Mouse (Mus musculus): ENCODE data around the gene Ip6k1. TPM values are rescaled to one million over a fixed set of nuclear protein-coding genes. Genes with fewer than 3 reads are reported as not detected.

Ip6k1 gene
- polyA plus RNA-seq, 1 experiment from 2014 or later = 59.2 TPM

DNA sequence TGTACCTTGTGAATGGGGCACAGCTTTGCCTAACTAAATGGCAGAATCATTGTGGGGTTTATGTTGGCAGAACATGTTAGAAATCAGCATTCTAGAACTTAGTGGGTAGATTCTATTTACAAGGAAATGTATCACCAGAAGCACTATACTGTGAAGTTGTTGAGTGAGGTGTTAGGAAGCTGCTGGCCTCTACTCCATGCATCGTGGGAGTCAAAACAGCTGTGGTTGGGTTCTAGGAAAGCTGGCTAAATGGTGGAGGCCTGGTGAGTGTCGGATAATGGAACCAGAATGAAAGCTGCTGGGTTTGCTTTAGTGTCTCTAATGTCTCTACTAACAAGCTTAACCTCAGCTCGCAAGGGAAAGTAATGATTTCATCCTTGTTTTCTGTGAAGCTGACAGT is 14.8 kb downstream of the Ip6k1 start:
- Histone ChIP-seq H3K4me3 (ENCODE audit: low read length) (no peak overlapping the region), H3K4me1 (ENCODE audit: insufficient read depth, low read length) (no peaks in the 10 kb centered on the region), H3K9ac (replicated peaks; ENCODE audit: low read length) (no peak overlapping the region), H3K4me2 (replicated peaks; ENCODE audit: low read depth, low read length) (no peak overlapping the region), H3K27me3 (ENCODE audit: insufficient read depth, low read length) (no peaks in the 10 kb centered on the region), H3K9me3 (ENCODE audit: low read length) (no peaks in the 10 kb centered on the region), H3K27ac (ENCODE audit: low read length) (no peak overlapping the region), H3K36me3 (ENCODE audit: insufficient read depth, low read length) (peaks cover 9% of the 10 kb centered on the region; the same call in 1 of the 2 replicates)
- no peak for ATAC-seq (ENCODE audit: low FRiP score, low TSS enrichment)
- WGBS = 81% methylated on average over 3 of the region's 3 CpGs

- H3K36me3 ChIP-seq (ENCODE audit: insufficient read depth, low read length) = peaks cover 19% of the 10 kb centered on the region
- no peak overlapping the region for H3K4me3 ChIP-seq (ENCODE audit: low read length)
- H3K4me1 ChIP-seq (ENCODE audit: insufficient read depth, low read length) = no peaks in the 10 kb centered on the region
- H3K9ac ChIP-seq (replicated peaks; ENCODE audit: low read length) = no peak overlapping the region
- no peak overlapping the region for H3K4me2 ChIP-seq (replicated peaks; ENCODE audit: low read depth, low read length)
- no peaks in the 10 kb centered on the region for H3K9me3 ChIP-seq (ENCODE audit: low read length)
- no peak for ATAC-seq (ENCODE audit: low FRiP score, low TSS enrichment)
- WGBS = 93% methylated on average over 1 of the region's 1 CpGs
- no peak overlapping the region for H3K27ac ChIP-seq (ENCODE audit: low read length)
- H3K27me3 ChIP-seq (ENCODE audit: insufficient read depth, low read length) = no peaks in the 10 kb centered on the region
Measured at GRCm38 (mm10) chr9:108020741-108021140, 18.4 kb downstream of the Ip6k1 start.

DNA sequence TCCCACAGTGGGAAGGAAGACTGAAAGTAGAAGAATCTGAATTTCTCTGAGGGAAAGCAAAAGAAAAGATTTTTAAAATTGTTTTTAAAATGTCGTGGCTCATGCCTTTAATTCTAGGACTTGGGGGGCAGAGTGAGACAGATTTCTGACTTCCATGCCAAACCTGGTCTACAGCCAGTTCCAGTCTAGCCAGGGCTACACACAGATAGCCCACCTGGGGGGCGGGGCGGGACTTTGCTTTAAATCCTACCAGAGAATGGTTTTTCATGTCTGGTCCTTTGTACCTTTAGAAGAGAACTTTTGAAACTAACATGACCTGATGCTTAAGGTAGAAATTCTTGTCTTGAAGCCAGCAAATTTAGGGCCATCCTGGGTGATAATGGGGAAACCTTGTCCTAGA is 20.9 kb downstream of the Ip6k1 start:
- Histone ChIP-seq H3K4me2 (replicated peaks; ENCODE audit: low read depth, low read length) (no peak overlapping the region), H3K4me3 (ENCODE audit: low read length) (no peak overlapping the region), H3K36me3 (ENCODE audit: insufficient read depth, low read length) (peaks cover 39% of the 10 kb centered on the region), H3K27me3 (ENCODE audit: insufficient read depth, low read length) (no peaks in the 10 kb centered on the region), H3K27ac (ENCODE audit: low read length) (no peak overlapping the region), H3K9ac (replicated peaks; ENCODE audit: low read length) (no peak overlapping the region), H3K9me3 (ENCODE audit: low read length) (no peaks in the 10 kb centered on the region), H3K4me1 (ENCODE audit: insufficient read depth, low read length) (no peaks in the 10 kb centered on the region)
- ATAC-seq (ENCODE audit: low FRiP score, low TSS enrichment) = no peak
- 95% methylated on average over 3 of the region's 3 CpGs for WGBS

DNA sequence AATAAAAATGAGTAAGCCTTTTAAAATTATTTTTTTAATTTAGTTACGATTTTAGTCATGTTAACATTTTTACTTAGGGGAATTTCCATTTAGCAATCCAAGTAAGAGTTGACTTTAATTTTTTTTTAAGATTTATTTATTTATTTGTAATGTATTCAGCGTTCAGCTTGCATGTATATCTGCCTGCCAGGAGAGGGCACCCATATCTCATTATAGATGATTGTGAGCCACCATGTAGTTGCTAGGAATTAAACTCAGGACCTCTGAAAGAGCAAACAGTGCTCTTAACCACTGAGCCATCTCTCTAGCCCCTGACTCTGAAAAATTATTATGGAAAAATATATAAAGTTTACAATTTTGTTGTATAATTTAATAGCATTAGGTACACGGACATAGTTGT is 24.3 kb downstream of the Ip6k1 start:
- ATAC-seq (ENCODE audit: low FRiP score, low TSS enrichment) = no peak
- peaks cover 45% of the 10 kb centered on the region for H3K36me3 ChIP-seq (ENCODE audit: insufficient read depth, low read length)
- no peak overlapping the region for H3K27ac ChIP-seq (ENCODE audit: low read length)
- no peak overlapping the region for H3K9ac ChIP-seq (replicated peaks; ENCODE audit: low read length)
- 89% methylated on average over 3 of the region's 3 CpGs for WGBS
- no peaks in the 10 kb centered on the region for H3K27me3 ChIP-seq (ENCODE audit: insufficient read depth, low read length)
- H3K4me2 ChIP-seq (replicated peaks; ENCODE audit: low read depth, low read length) = no peak overlapping the region
- no peaks in the 10 kb centered on the region for H3K9me3 ChIP-seq (ENCODE audit: low read length)
- H3K4me1 ChIP-seq (ENCODE audit: insufficient read depth, low read length) = no peaks in the 10 kb centered on the region
- H3K4me3 ChIP-seq (ENCODE audit: low read length) = no peak overlapping the region

GRCm38 (mm10) chr9:108027867-108028266 is 25.6 kb downstream of the Ip6k1 start:
- no peak overlapping the region for H3K4me2 ChIP-seq (replicated peaks; ENCODE audit: low read depth, low read length)
- no peak overlapping the region for H3K27ac ChIP-seq (ENCODE audit: low read length)
- no peaks in the 10 kb centered on the region for H3K9me3 ChIP-seq (ENCODE audit: low read length)
- no peaks in the 10 kb centered on the region for H3K4me1 ChIP-seq (ENCODE audit: insufficient read depth, low read length)
- ATAC-seq (ENCODE audit: low FRiP score, low TSS enrichment) = no peak
- H3K27me3 ChIP-seq (ENCODE audit: insufficient read depth, low read length) = no peaks in the 10 kb centered on the region
- H3K9ac ChIP-seq (replicated peaks; ENCODE audit: low read length) = no peak overlapping the region
- WGBS = 94% methylated on average over 3 of the region's 3 CpGs
- peaks cover 55% of the 10 kb centered on the region for H3K36me3 ChIP-seq (ENCODE audit: insufficient read depth, low read length)
- no peak overlapping the region for H3K4me3 ChIP-seq (ENCODE audit: low read length)

DNA sequence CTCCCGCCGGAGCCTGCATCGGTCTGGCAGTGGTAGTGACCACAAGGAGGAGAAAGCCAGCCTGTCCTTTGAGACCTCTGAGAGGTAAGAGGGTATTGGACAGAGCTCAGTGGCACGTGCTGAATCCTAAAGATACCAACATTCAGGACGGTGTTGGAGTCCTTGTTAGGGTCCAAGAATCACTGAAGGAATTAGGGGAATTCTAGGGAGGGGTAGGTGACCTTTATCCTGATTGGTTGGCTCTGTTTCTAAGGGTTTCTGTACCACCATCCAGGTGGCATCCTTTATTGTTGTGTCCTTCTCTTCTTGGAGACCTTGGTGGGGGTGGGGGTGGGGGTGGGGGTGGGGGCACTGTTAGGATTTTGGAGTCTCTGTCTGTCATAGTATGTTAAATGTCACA is 29.8 kb downstream of the Ip6k1 start:
- H3K9ac ChIP-seq (replicated peaks; ENCODE audit: low read length) = no peak overlapping the region
- H3K36me3 ChIP-seq (ENCODE audit: insufficient read depth, low read length) = peaks cover 32% of the 10 kb centered on the region
- no peak overlapping the region for H3K4me3 ChIP-seq (ENCODE audit: low read length)
- H3K4me2 ChIP-seq (replicated peaks; ENCODE audit: low read depth, low read length) = no peak overlapping the region
- ATAC-seq (ENCODE audit: low FRiP score, low TSS enrichment) = no peak
- H3K4me1 ChIP-seq (ENCODE audit: insufficient read depth, low read length) = no peaks in the 10 kb centered on the region
- 93% methylated on average over 5 of the region's 5 CpGs for WGBS
- H3K27ac ChIP-seq (ENCODE audit: low read length) = no peak overlapping the region
- H3K27me3 ChIP-seq (ENCODE audit: insufficient read depth, low read length) = no peaks in the 10 kb centered on the region
- no peaks in the 10 kb centered on the region for H3K9me3 ChIP-seq (ENCODE audit: low read length)

DNA sequence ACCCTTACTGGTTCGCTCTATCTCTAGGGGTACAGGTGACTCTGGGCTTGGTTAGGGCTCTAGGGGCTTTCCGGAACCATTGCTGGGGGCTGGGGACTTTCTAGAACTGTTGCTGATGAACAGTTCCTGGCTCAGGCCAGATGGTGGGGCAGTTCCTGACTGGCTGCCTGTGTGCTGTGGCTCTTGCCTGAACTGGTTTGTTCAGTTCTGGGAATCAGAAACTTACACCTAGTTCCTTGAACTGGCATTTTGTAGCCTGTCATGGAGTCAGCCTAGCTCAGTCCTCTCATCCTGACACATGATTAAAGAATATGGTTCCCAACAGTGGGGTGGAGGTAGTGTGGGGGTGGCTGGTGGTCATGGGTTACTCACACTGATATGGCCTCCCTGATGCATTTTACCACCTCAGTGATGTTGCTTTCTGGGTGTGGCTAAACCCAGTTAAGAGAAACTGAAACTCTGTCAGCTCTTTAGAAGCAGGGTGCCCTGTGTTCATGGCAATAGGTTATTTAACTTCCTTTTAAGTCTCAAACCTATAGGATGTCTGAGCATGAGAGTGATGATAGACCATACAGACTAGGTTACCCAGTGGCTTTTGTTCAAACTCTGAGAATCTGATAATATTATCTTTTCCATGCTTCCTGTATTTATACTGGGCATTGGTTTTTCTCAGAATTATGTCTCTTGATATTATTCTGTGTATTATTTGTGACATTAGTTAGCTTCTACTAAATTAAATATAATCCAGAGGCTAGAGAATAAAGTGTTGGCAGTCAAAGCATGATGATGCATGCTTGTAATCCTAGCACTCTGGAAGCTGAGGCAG is 33.2 kb downstream of the Ip6k1 start:
- no peak for ATAC-seq (ENCODE audit: low FRiP score, low TSS enrichment)
- H3K9ac ChIP-seq (replicated peaks; ENCODE audit: low read length) = no peak overlapping the region
- H3K36me3 ChIP-seq (ENCODE audit: insufficient read depth, low read length) = peaks cover 30% of the 10 kb centered on the region
- H3K9me3 ChIP-seq (ENCODE audit: low read length) = no peaks in the 10 kb centered on the region
- no peak overlapping the region for H3K27ac ChIP-seq (ENCODE audit: low read length)
- H3K27me3 ChIP-seq (ENCODE audit: insufficient read depth, low read length) = no peaks in the 10 kb centered on the region
- H3K4me3 ChIP-seq (ENCODE audit: low read length) = no peak overlapping the region
- no peak overlapping the region for H3K4me2 ChIP-seq (replicated peaks; ENCODE audit: low read depth, low read length)
- WGBS = 93% methylated on average over 2 of the region's 2 CpGs
- no peaks in the 10 kb centered on the region for H3K4me1 ChIP-seq (ENCODE audit: insufficient read depth, low read length)

DNA sequence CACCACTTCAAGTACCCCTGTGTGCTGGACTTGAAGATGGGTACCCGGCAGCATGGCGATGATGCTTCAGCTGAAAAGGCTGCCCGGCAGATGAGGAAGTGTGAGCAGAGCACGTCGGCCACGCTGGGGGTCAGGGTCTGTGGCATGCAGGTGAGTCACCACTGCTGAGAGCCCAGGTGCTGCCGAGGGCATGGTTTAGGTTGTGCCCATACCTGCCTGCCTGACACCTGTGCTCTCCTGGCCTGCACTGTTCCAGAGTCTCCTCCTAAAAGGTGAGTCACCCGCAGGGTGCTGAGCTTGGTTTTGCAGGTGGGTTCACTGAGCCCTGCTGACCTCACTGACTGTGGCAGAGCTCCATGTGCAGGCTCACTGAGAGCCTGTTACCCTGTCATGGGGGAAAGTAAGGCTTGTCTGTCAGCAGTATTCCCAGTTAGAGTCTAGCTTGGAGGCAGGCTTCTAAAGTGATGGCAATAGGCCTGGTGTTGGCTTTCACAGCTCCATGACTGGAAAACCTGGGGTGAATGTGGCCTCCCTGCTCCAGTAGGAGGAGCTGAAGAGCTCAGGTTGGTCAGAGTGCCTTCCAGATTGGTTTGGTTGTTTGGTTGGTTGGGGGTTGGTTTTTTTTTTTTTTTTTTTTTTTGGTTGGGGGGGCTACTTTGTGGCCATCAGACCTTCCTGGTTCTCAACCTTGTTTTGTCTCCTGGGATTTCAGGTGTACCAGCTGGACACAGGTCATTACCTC is 42.6 kb downstream of the Ip6k1 start:
- WGBS = 96% methylated on average over 8 of the region's 8 CpGs
- no peak overlapping the region for H3K9ac ChIP-seq (replicated peaks; ENCODE audit: low read length)
- no peak overlapping the region for H3K4me3 ChIP-seq (ENCODE audit: low read length)
- no peak for ATAC-seq (ENCODE audit: low FRiP score, low TSS enrichment)
- peaks cover 16% of the 10 kb centered on the region for H3K4me1 ChIP-seq (ENCODE audit: insufficient read depth, low read length)
- peaks cover 40% of the 10 kb centered on the region for H3K36me3 ChIP-seq (ENCODE audit: insufficient read depth, low read length)
- no peak overlapping the region for H3K27ac ChIP-seq (ENCODE audit: low read length)
- no peaks in the 10 kb centered on the region for H3K9me3 ChIP-seq (ENCODE audit: low read length)
- H3K27me3 ChIP-seq (ENCODE audit: insufficient read depth, low read length) = no peaks in the 10 kb centered on the region
- H3K4me2 ChIP-seq (replicated peaks; ENCODE audit: low read depth, low read length) = no peak overlapping the region

GRCm38 (mm10) chr9:108046582-108046981 is 44.3 kb downstream of the Ip6k1 start:
- H3K4me3 ChIP-seq (ENCODE audit: low read length) = no peak overlapping the region
- peaks cover 42% of the 10 kb centered on the region for H3K36me3 ChIP-seq (ENCODE audit: insufficient read depth, low read length)
- no peak overlapping the region for H3K27ac ChIP-seq (ENCODE audit: low read length)
- no peak overlapping the region for H3K4me2 ChIP-seq (replicated peaks; ENCODE audit: low read depth, low read length)
- H3K4me1 ChIP-seq (ENCODE audit: insufficient read depth, low read length) = peaks cover 23% of the 10 kb centered on the region
- no peak for ATAC-seq (ENCODE audit: low FRiP score, low TSS enrichment)
- 95% methylated on average over 4 of the region's 4 CpGs for WGBS
- no peaks in the 10 kb centered on the region for H3K9me3 ChIP-seq (ENCODE audit: low read length)
- no peaks in the 10 kb centered on the region for H3K27me3 ChIP-seq (ENCODE audit: insufficient read depth, low read length)
- H3K9ac ChIP-seq (replicated peaks; ENCODE audit: low read length) = no peak overlapping the region

All from kidney, embryonic 16.5 days (tissue).